Mouse (Mus musculus) liver, embryonic 14.5 days (tissue): ENCODE measurements around the gene Pdia4. TPM values are rescaled to one million over a fixed set of nuclear protein-coding genes. Genes with fewer than 3 reads are reported as not detected.

Experiments used
- ATAC-seq: fragments of 200-750 bp; cut with Nextera tagmentation; 2 replicates; pipeline ENCODE4 v1.8.0; 2017; ENCODE audit warnings: moderate number of reproducible peaks, mild to moderate bottlenecking, moderate library complexity; ENCODE audit not compliant: insufficient read depth
- DNase-seq, 3 experiments: peaks; one replicate each; pipeline ENCODE4 v3.0.0-alpha.2; 2012 to 2013; ENCODE audit warnings: low read depth in 3 of 3, low spot score in 3 of 3
- H3K27ac ChIP-seq: fragments of 300-500 bp; sonication (generic); 2 replicates; pipeline ENCODE4 v1.5.1; 2014; ENCODE audit warnings: moderate library complexity, mild to moderate bottlenecking, control low read depth, inconsistent platforms
- H3K27me3 ChIP-seq: fragments of 300-500 bp; sonication (generic); 2 replicates; pipeline ENCODE4 v1.6.1; 2014; ENCODE audit warnings: mild to moderate bottlenecking, low read length, moderate library complexity; ENCODE audit not compliant: control insufficient read depth, insufficient read depth
- H3K36me3 ChIP-seq: fragments of 300-500 bp; sonication (generic); replicated peaks from 2 replicates; pipeline ENCODE4 v1.6.1; 2014; ENCODE audit warnings: low read depth; ENCODE audit not compliant: control insufficient read depth, insufficient read depth
- H3K4me1 ChIP-seq, 2 experiments: fragments of 200-500 bp in 1 of 2; fragments of 300-500 bp in 1 of 2; sonication (generic) in 1 of 2; replicated peaks; 2 replicates each; pipeline ENCODE4 v1.6.1; 2012 to 2014; ENCODE audit warnings: antibody characterized with exemption in 1 of 2, inconsistent platforms in 1 of 2, low read length in 1 of 2; ENCODE audit not compliant: control insufficient read depth in 2 of 2, insufficient read depth in 2 of 2
- H3K4me2 ChIP-seq: fragments of 300-500 bp; sonication (generic); 2 replicates; pipeline ENCODE4 v1.6.1; 2014; ENCODE audit warnings: low read depth, mild to moderate bottlenecking, control low read depth, moderate library complexity
- H3K4me3 ChIP-seq, 2 experiments: fragments of 200-500 bp in 1 of 2; fragments of 300-500 bp in 1 of 2; sonication (generic) in 1 of 2; 2 replicates each; pipeline ENCODE4 v1.5.1; 2012 to 2014; ENCODE audit warnings: low read depth in 2 of 2, low read length in 2 of 2, mild to moderate bottlenecking in 2 of 2, control low read depth in 1 of 2, inconsistent platforms in 1 of 2, moderate library complexity in 1 of 2; ENCODE audit not compliant: insufficient read depth in 1 of 2
- H3K9ac ChIP-seq: fragments of 300-500 bp; sonication (generic); replicated peaks from 2 replicates; pipeline ENCODE4 v1.6.1; 2014; ENCODE audit warnings: mild to moderate bottlenecking, control low read depth, moderate library complexity
- H3K9me3 ChIP-seq: fragments of 300-500 bp; sonication (generic); 2 replicates; pipeline ENCODE4 v1.6.1; 2016; ENCODE audit warnings: low read length, mixed read lengths; ENCODE audit not compliant: control insufficient read depth
- CTCF ChIP-seq: IDR thresholded peaks from 2 replicates; pipeline ENCODE4 v1.5.1; 2016; ENCODE audit warnings: antibody characterized with exemption, low read depth, control low read depth
- EP300 ChIP-seq: IDR thresholded peaks from 2 replicates; pipeline ENCODE4 v1.6.1; 2016; ENCODE audit warnings: antibody characterized with exemption, low read depth
- WGBS: fragments of 180-500 bp; shearing (Covaris S2); extraction: QIAGEN DNeasy Blood & Tissue Kit; methylation state at CpG from one replicate; pipeline ENCODE4 v1.1.7; 2014; ENCODE audit not compliant: insufficient replicate concordance; 5-methylcytosine and 5-hydroxymethylcytosine counted together
- polyA plus RNA-seq, 2 experiments: library from polyadenylated mRNA; depleted of rRNA in 1 of 2; stranded (reverse) in 1 of 2; unstranded in 1 of 2; fragments of >200 nt; fragmentation: Nextera tagmentation in 1 of 2; extraction: Ambion mirVana in 1 of 2; gene quantifications; 2 replicates each; pipeline versions ENCODE4 v1.2.1 to v1.2.3; 2012 to 2014

The Pdia4 gene
- polyA plus RNA-seq, 2 experiments, result 42.4 to 86.1 TPM

DNA sequence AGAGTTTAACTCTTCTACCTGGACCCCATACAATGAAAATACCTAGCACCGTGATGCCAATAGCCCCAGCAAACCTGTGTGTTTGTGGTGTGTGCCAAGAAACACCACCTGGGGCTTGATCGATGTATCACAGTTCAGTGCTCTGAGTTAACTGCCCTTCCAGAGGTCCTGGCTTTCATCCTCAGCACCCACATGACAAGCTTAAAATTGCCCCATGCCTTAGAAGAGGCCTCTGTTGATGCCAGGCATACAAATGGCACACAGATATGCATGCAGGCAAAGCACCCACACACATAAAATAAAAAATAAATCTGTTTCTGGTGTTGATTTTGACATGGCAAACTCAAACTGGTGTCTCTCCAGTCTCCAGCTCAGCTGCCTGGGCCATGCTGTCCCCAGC lies 20.7 kb downstream of the Pdia4 start:
- DNase-seq, result no peak
- whole genome bisulfite sequencing, result 75% methylated on average over 2 of the region's 2 CpGs

DNA sequence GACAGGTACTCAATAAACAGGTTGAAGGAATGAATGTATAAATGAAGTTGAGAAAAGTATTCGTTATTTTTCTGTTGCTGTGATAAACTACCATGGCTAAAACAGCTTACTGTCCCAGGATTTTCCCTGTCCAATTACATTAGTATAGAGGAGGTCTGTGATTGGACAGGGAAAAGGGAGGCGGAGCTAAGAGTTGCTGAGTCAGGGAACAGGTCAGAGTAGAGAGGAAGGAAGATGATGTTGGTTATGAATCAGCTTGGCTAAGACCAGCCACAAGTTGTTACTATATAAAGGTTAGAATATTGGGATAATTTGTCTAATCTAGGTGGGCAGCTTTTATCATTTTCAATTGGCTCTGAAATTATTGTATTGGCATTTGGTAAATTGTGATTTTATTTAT lies 22.5 kb downstream of the Pdia4 start:
- ATAC-seq (peak; percentile 55), DNase-seq (peak; percentile 44 to 70 (median 45))
- WGBS, result 25% methylated on average over 2 of the region's 2 CpGs

More for the DNA sequence above, 20.7 kb downstream of the Pdia4 start:
- peaks cover 1% of the 10 kb centered on the region for H3K36me3 ChIP-seq
- H3K4me1 ChIP-seq, result peaks cover 5 to 9% of the 10 kb centered on the region in 2 experiments
- no peak overlapping the region for H3K9ac ChIP-seq
- no peaks in the 10 kb centered on the region for H3K27me3 ChIP-seq
- no peaks in the 10 kb centered on the region for H3K9me3 ChIP-seq
- ATAC-seq, result no peak
- H3K4me3 ChIP-seq, result no peak overlapping the region
- H3K4me2 ChIP-seq, result no peak overlapping the region
- no peak overlapping the region for H3K27ac ChIP-seq
- TF ChIP-seq EP300 (no peak), CTCF (no peak)

DNA sequence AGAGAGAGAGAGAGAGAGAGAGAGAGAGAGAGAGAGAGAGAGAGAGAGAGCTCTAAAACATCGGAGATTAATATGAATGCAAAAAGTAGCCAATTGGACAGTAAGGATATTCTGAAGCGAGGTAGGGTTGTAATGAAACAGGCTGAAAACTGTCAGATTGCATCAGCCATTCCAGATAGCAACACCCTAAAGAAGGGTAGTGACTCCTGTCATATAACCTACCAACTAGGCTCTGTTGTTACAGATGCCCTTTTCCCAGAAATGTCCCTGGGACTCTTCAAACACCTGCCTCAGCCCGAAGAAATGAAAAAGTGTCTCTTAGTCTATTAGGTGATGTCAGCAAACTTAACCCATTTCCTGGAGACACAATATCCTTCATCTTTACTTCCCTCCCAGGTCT lies 24.4 kb downstream of the Pdia4 start:
- DNase-seq, result no peak
- no peak for TF ChIP-seq EP300
- no peak for TF ChIP-seq CTCF

More for the DNA sequence above, 22.5 kb downstream of the Pdia4 start:
- Histone ChIP-seq H3K27ac (no peak overlapping the region), H3K9ac (no peak overlapping the region), H3K27me3 (no peaks in the 10 kb centered on the region), H3K36me3 (no peaks in the 10 kb centered on the region; the same call in none of the 2 replicates), H3K4me3 (no peak overlapping the region), H3K4me2 (no peak overlapping the region), H3K4me1 (peaks cover 5 to 9% of the 10 kb centered on the region in 2 experiments), H3K9me3 (no peaks in the 10 kb centered on the region)
- no peak for TF ChIP-seq CTCF

DNA sequence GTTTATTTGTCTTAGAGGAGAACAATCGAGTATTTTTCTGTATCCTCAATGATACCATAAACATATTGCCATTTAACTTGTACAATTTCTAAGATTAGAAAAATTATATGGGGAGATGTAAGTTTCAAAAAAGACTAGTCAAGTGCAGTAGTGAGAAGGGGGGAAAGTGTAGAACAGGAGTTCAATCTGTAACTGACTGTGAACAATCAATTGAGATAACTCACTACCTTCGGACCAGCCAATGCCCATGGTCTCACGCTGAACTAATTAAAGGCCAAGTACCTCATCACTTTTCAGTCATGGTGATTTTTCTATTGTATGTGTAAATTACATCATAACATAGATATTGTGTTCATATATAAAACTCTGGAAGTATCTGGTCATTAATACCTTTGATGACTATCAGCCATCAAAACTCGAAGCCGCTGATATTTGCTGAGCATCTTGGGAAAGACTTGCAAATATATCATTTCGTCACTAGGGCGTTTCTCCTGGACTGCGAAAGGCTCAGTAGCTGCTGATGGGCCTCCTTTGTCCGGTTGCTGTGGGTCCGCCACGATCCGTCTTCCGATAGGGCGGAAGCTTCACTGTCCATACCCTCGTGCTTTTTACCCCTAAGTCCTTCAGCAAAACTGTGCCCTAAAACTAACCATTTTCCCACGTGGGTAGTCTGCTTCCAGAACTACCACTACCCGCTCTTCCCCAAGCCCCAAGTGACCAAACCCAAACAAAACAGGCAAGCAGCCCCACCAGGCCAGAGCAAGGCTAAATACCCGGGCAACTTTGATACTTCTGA lies 25.1 kb downstream of the Pdia4 start:
- Histone ChIP-seq H3K27me3 (no peaks in the 10 kb centered on the region), H3K4me1 (peaks cover 5 to 9% of the 10 kb centered on the region in 2 experiments), H3K27ac (peak overlapping the region; percentile 84), H3K4me2 (peak overlapping the region; percentile 83), H3K9ac (peak overlapping the region; percentile 79), H3K9me3 (no peaks in the 10 kb centered on the region), H3K4me3 (peak overlapping the region; percentile 62 to 79), H3K36me3 (no peaks in the 10 kb centered on the region)
- peak; percentile 67 to 75 (median 68) for DNase-seq
- under 1% methylated on average over 18 of the region's 18 CpGs for WGBS
- TF ChIP-seq CTCF, result no peak
- no peak for TF ChIP-seq EP300
- peak; percentile 87 for ATAC-seq

More for the DNA sequence above, 24.4 kb downstream of the Pdia4 start:
- Histone ChIP-seq H3K9me3 (no peaks in the 10 kb centered on the region), H3K4me3 (peak overlapping the region; percentile 62 to 79; a peak in 3 of 4 replicates), H3K27me3 (no peaks in the 10 kb centered on the region), H3K4me1 (peaks cover 5 to 9% of the 10 kb centered on the region in 2 experiments), H3K27ac (peak overlapping the region; percentile 84), H3K9ac (peak overlapping the region; percentile 79), H3K36me3 (no peaks in the 10 kb centered on the region), H3K4me2 (peak overlapping the region; percentile 83)
- ATAC-seq, result peak; percentile 10; the same call in 1 of the 2 replicates
- 32% methylated on average over 3 of the region's 3 CpGs for WGBS

DNA sequence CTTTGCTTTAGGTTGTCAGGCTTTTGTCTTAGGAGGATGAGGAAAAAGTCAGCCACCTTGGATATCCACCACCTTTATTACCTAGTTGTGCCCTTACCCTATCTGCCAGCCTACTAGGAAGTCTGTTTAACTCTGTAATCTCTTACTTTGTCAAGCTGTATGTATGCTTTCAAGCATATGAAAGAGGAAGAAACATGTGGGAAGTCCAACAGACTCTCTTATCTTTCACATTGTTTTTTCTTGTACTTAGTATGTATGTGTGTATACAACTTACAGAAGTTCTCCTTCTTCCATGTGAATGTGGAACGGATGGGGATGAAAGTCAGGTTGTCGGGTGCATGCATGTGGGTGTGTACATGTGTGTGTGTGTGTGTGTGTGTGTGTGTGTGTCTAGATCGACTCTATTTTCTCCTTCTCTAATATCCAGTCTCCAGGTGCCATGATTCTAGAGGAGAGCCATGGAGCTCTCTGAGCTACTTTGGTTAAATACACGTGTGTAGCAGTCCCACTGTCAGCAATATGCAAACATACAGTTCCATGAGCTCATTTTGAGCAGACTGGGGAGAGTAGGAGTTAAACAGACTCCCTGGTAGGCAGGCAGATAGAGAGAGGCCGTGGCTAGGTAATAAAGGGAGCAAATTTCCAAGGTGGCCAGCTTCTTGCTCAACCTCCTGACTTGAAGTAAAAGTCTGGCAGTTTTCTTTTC lies 28.4 kb downstream of the Pdia4 start:
- TF ChIP-seq CTCF (no peak), EP300 (no peak)
- Histone ChIP-seq H3K9ac (no peak overlapping the region), H3K9me3 (no peaks in the 10 kb centered on the region), H3K27me3 (no peaks in the 10 kb centered on the region), H3K4me1 (peaks cover 2 to 9% of the 10 kb centered on the region in 2 experiments; a peak in 3 of 4 replicates), H3K4me3 (no peak overlapping the region), H3K36me3 (no peaks in the 10 kb centered on the region), H3K27ac (no peak overlapping the region), H3K4me2 (no peak overlapping the region)
- 47% methylated on average over 5 of the region's 5 CpGs for WGBS
- ATAC-seq, result no peak
- no peak for DNase-seq
